Mouse (Mus musculus) cerebellum, adult 8-10 months (tissue): ENCODE results near the gene Gm7534.

Source experiments
- DNase-seq: peaks from one replicate; pipeline ENCODE4 v3.0.0; 2022

The Gm7534 gene

DNA sequence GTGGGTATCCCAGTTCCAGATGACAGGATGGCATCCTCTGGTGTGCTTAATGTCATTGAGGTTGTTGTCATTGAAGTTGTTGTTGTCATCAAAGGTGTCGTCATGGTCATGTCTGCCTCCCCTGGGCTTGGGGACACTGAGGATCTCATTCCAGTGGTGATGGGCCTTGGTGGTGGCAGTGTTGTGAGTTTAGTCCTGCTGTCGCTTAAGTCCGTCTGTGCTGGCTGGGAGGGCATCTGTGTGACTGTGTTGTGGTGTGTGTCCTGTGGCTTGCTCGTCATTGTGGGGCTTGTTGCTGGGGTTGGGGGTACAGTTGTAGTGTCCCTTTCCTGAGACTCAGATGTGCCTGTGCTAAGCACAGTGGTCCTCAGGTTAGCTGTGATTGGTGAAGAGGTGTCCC lies at the start of gene Gm7534:
Gene Gm7534, minus strand, starts transcription at position 101 of the 400 bp plus-strand sequence.
- DNase-seq, result no peak

DNA sequence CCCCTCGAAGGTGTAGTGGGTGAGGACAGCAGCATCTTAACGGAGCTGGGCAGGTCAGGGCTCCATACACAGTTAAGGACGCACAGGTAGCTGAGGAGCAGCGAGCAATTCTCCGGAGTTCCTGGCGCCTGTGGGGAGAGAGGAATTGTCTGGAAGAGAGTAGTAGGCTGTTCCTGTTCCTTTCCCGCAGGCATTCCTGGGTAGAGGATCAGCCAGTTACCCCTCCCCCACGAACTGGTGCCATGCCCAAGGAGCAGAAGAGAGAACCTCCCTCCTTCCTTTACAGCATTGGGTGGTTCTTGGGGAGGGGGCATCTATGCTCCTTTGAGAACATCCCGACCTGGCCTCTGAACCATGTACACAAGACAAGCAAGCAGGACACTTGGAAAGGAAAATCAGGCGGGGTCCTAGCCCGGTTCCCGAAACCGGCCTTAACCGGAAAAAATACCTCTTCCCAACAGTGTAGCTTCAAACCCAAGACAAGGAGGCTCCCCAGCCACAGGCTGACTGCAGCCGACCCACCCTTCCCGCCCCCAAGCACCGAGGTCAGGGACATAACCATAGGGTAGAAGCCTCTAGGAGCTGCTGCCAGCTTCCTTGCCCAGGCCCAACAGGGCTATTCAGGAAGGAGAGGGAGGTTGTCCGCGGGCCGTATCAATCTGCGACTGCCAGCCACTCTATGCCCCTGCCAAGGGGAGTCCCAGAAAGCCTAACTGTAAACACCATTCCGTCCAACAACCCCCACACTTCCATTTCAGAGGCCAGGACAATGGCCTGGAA lies 49.5 kb upstream of the Gm7534 start:
- no peak for DNase-seq

DNA sequence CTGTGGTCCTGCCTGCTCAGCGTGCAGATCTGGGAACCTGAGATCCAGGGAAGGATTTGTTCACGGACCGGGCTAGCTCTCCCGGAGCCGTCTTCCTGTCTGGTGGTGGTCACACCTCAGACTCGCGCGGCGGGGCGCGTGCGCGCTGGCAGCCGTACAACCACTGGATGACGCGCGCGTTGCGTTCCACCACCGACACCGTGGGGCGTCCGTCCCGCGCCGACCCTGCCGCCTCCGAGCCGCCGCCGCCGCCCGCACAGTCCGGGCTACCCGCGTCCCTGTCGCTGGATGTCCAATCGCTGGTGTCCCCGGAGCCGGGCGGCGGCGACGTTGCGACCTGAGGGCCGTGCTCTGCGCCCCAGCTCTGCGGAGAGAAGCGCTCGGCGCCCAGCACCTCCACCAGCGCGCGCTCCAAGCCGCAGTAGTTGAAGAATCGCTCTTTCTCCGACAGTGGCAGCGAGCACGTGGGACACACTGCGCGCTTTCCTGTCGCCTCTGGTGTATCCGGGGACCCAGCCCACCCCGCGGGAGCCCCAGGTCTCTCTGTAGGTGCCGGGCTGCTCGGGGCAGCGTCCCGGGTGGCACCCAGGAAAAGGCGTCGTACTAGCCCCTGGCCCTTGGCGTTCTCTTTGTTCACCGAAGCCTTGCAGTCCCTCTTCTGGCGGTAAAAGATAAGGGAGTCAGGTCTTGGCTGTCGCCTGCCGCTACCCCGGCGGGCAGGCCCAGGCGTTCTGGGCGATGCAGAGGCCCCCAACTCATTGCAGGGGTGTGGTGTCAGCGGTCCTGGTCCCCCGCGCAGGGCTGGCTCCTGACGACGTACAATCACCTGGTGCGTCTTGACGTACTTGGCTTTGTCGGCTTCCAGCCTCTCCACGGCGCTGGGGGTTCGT lies 48.7 kb upstream of the Gm7534 start:
- no peak for DNase-seq

DNA sequence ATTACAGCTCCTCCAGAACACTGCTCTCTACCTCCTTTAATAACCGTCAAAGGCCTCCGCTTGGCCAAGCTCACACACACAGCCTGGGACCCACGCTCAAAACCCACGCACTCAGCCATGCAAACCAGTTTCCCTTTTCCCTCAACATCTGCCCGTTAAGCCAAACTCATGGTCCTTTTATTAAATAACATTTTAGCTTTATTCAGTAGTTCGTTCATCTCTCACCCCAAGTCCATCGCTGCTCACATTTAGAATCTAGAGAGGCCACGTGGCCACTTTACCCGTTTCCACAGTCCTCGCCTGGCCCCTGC lies 48.1 kb upstream of the Gm7534 start:
- no peak for DNase-seq

DNA sequence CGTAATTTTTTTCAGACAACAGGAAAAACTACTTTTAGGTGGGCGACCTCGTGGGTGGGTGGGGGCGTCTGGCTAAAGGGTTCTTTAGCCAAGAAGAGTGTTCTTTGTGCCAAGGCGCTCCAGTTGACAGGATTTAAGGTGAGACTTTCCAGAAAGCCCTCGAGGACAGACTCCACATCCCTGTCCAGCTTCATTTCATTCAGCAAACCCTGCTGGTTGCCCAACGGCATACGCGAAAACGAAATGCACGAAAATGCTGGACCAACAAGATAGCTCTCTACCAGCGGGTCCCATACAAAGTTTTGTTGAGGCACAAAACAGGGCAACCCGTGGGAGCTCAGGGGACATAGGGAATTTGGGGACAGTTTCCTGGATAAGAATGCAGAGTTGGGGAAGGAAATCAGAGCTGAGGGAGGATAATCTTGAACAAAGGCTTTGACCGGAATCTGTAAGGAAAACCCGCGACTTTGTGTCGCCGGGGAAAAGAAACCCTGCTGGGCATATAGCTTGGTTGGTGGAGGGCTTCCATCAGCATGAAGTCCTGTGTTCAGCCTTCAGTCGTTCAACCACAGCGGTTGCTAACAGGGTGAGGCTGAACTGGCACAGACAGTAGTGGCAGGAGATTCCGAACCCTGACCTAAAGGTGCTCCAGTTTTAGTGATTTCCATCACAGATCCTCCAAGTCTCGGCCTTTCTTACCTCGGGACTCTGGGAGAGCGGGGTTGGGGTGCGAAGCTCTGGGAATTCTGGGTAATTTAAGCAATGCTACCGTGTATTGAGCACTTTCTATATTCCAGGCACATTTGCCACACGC lies 47.5 kb upstream of the Gm7534 start:
- no peak for DNase-seq

DNA sequence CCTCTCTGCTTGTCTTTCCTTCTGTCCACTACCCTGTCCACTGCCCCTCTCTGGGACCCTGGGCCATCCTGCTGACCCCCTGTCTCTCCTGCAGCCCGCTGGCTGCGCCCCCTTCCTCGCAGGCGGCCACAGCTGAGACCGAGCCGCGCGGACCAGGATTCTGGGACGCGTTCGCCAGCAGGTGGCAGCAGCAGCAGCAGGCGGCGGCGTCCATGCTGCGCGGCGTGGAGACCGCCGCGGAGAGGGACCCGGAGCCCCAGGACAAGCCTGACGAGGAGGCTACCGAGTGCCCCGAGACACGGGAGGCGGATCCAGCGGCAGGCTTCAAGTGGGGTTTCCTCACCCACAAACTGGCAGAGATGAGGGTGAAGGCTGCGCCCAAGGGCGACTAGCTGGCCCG lies 46.8 kb upstream of the Gm7534 start:
- DNase-seq, result peak; percentile 53

DNA sequence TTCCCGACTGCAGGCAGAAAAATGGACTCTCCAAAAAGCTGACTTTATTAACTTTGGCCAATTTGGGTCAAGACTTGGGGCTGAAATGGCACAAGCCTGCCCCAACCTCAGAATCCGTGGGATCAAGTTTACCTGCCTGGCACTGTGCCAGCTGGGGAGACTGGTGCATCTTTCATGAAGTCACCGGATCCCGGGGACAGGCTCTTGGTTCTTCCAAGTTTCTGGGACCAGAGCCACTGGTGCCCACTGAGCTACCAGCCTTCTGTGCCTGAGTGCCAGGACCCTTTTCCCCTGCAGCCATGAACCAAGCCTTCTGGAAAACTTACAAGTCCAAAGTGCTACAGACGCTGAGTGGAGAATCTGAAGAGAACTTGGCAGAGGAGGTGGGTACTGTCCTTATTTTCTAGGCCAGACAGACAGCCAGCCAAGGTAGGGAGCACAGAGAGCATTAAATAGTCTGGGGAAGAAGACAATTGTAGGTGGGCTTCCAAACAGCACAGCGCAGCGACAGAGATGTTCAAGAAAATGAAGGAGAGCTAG lies 44.0 kb upstream of the Gm7534 start, which contains the start of gene Gm30191:
Gene Gm30191, plus strand, starts transcription at position 217 of the 540 bp plus-strand sequence.
- DNase-seq, result no peak

DNA sequence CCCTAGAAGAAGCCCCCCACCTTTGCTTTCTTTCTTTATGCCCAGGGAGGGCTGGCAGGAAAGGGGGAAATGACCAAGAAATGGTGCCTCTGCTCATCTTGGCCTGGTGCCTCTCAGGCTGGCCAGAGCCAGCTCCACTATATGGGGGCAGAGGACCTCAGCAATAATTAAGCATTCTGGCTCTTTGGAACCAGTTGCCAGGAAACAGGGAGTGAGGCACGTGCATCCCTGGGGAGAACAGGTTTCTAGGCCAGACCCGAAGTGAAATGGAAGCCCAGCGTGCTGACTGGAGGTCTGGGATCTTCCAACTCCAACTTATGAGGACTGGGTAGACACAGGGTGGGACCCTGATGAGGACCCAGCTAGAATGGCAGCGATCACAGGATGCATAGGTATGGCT lies 43.5 kb upstream of the Gm7534 start:
- DNase-seq, result no peak

DNA sequence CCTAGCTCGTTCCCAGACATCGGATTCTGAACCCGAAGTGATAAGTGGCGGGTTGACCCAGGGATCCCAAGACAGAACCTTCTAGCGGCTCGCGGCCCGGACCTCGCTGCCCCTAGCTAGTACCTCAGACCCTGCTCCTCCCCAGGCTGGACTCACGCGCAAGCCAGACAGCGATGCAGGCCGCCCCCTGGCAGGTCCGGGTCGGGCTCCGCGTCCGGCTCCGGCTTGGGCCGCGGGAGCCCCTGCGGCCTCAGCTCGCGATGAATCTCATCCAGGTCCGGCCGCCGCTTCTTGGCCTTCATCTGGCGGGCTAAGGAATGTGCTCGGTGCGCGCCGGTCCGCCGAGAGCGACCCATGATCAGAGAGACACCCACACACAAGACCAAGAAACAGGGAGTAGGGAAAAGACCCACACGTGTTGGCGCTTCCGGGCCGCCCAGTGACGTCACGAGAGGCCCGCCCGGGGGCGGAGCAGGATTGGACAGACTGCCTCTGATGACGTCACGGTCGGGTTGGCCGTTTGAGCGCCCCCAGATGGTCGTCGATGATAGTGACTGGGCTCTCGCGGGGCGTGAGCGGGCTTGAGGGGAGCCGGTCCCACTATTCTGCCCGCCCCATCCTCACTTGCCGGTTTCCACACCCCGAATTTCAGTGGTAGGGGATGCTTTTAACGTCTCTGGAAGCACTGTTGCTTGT lies 42.5 kb upstream of the Gm7534 start, which contains the start of gene Zfp593:
Gene Zfp593, minus strand, starts transcription at position 445 of the 696 bp plus-strand sequence.
- DNase-seq, result peak; percentile 95

DNA sequence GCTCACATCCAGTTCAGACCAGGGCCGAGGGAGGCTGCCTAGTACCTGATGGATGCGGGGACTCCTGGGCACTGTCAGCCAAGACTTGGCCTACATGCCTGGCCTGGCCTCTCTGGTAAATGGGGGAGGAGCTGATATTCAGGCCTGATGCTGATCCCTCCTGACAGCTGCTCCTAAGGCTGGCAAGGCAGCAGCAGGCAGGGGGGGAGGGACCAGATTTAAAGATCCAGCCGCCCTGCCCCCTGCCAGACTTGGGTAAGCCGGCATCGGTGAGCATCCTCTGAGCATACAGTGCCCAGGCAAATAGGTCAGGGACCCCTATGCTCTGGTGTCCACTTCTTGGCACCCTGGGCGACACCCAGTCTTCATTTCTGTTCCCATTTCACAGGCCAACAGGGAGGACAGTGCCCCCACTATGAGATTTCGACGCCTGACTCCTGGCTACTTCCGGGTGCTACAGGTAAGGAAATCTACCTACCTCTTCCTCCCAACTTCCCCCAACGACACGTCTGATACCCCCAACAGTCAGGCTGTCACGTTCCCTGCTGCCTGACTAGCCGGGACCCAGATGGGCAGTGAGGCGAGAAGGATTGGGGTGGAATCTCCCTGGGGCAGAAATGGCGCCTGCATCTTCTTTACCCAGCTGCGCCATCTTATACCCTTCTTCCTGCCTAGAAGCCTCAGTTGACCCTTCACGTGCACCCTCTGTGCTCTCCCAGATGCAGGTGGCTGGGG lies 40.9 kb upstream of the Gm7534 start, which contains the start of gene E130218I03Rik:
Gene E130218I03Rik, plus strand, starts transcription at position 147 of the 735 bp plus-strand sequence.
- no peak for DNase-seq

DNA sequence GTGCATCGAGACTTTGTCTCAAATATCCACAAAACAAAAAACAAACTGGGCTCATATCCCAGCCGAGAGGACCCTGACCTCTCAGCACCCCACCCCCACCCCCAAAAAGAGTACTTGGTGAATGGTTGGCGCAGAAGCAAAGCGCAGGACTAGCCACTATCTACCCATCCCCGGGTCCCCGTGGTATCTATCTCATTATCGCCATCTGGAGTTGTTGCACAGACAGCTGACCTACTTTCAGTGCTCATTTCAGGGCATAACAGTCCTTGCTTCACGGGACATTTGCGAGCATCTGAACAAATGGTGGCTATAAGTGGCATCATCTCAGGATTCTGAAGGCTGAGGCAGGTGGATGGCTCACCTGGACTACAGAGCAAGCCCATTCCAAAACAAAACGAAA lies 35.9 kb upstream of the Gm7534 start:
- DNase-seq, result no peak

DNA sequence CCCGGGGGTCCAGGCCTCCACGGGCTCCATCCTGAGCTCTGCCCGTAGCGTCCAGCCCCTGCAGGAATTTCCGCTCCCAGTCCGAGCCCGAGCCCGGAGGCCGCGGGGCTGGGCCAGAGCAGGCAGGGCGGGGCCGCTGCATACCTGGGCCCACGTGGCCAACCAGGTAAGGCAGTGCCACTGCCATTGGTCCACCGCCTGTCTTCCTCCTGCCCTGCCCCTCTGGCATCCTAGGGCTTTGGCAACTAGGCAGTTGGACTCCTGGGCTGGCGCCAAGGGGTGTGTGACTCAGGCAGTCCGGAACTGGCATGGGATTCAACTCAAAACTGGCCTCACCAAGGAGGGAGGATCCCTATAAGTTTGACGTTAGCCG lies 35.5 kb upstream of the Gm7534 start, which contains the start of gene Cnksr1:
Gene Cnksr1, minus strand, starts transcription at position 121 of the 373 bp plus-strand sequence.
- peak; percentile 65 for DNase-seq

DNA sequence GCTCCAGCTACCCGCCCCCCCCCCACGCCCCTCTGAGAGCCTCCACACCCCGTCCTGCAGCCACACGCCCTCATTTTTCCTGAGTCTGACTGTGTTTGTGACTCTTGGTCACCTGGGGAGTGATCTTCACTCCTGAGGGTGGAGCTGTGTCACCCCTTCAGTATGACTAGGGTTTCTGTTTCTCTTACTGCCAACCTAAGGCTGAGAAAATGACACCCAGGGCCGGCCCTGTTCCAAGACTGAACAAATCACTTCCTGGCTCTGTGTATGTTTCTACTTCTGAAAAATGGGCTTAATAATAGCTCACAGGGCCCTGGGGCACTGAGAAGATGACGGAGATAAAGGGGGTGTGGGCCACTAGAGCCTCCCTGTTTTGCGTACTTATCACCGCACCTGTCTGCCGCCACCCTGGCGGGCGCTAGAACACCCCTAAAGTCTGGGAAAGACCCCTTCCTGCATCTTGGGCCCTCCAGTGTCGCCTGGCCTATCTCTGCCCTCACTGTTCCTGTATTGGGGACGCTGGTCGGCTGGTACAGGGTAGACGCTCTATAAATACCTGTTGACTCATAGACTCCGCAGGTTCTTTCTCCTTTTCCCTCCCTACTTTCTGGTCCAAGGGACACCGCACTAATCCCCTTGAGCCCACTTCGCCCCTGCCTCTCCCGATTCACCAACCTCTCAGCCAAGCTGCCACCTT lies 34.9 kb upstream of the Gm7534 start:
- no peak for DNase-seq

DNA sequence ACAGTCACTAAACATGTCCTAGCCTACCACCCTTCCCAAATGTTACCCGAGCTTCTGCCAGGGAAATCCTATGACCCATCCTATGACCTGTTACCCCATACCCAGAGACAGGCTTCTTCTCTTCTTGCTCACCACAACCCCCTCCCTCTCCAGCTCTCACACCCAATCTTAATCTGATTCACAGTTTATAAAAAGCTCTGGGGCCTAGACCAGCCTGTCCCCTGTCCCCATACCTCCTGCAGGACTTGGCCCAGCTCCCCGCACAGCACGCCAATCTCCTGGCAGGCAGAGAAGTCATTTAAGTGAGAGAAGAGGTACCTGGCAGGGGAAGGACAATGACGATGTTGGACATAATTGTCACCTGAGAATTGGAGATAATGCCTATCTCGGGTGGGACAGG lies 32.1 kb upstream of the Gm7534 start:
- no peak for DNase-seq

DNA sequence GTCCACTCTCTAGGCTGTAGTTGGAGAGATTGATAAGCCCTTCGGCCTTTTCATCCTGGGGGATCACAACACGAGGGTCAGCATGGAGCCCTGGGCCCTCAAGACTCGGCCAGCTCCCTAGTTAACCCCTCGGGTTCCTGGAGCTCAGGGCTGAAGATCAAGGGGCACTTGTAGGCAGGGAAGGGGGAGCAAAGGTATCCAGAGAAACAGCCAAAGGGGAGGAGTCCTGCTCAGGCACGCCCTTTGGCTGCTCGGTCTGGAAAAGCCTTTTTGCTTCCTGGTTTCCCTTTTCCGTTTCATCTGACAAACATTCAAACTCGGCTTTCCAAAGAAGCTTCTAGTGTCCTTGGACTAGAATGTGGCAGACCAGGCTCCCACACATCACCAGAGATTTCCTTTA lies 27.6 kb upstream of the Gm7534 start:
- no peak for DNase-seq

DNA sequence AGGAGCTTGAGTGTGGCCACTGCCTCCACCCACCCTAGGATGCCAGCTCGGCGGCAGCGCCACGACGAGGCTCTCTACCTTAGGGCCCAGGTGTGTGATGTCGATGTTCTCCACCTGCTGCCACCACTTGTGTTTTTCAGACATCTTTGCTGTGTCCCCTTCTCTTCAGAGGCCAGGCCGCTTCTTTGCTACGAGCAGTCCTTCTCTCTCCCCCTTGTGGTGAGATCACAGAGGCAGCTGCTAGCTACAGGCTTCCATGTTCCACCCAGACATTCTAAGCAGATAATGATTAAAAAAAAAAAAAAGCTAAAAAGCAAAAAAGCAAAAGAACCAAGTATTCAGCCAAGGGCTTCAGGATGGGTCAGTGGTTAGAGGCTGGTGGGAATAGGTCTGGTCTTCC lies 24.4 kb upstream of the Gm7534 start, which contains the start of gene Catsper4:
Gene Catsper4, minus strand, starts transcription at position 190 of the 400 bp plus-strand sequence.
- DNase-seq, result no peak

DNA sequence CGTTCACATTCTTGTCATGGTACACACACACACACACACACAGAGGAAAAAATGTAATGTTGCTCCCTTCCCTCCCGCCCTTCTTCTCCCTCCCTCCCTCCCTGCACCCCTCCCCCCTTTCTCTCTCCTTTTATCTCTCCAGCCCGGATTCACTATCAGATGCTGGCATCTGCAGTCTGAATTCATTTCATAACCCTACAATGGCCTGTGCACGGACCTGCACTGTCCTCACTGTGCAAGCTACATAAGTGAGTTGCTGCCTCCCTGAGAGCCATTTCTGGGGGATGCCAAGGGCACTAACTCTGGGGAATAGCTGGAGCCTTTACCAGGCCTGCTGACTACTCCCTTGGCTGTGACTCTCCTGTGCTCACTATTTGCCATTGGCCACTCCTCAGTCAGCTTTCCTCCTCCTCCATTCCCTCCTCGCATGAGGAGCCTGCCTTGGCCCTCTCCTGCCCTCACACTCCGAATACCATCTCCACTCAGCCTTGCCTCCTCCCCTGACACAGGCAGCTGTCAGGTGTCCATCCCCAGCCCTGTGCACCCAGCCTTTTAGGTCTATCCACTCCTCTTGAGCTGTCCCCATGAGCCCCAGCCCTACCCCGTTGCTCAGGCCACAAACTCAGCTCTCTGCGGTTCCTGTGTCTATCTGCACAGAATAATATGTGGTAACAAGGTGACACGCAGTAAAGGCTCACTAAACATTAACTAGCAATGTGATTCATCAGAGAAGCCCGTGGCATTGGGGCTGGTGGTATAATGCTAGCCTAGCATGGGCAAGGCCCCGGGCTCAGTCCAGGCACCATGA lies 20.2 kb upstream of the Gm7534 start:
- no peak for DNase-seq

DNA sequence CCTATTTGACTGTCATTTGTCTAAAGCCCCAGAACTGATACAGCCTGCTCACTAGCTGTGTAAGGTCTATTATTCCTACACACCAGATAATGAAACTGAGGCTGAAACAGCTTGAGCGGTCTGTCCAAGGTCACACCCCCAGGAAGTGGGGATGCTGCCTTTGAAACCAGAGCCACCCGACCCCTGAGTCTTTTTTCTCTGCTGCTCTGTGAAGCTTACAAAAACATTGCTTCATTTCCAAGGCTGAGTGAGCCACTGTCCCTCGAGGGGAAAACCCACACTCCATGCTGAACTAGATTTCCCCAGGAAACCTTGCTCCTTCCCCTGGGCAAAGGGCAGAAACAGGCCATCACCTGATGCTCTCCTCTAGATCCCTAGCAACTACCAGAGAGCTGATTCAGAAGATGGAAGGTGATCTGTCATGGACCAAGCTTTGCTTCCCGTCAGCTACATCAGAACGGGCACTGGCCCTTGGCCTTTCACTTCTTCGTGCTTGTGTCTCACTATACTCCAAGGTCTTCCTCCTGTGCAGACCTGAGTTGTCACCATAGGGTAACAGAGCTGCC lies 3.8 kb upstream of the Gm7534 start:
- no peak for DNase-seq

DNA sequence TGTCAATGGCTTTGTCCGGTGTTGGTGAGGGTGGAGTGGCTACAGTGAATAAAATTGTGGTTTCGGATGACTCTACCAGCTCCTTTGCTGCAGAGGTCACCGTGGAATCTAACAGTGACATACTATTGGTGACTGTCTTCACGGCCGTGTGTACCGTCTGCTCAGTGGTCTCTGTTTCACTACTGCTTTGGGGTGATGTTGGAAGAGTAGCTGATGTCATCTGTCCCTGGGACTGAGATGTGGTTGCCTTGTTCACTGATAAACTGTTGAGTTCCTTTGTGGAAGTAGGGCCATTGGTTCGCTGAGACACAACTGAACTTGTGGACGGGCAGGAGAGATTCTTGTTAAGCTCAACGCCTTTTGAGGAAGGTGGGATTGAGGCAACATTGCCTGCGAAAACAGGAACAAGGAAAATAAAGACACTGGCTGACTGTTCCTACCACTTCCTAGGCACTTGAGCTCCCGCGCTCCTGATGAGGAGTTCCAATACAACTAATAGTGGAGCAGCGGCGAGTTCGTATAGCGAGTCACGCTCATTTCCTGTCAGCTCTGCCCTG lies 614 bp upstream of the Gm7534 start:
- DNase-seq, result no peak
